Mouse (Mus musculus) spleen, adult 2 months (tissue): ENCODE data around the gene Rprd2.

ENCODE experiments used
- CTCF ChIP-seq: fragments of 200-500 bp; IDR thresholded peaks from 2 replicates; pipeline ENCODE4 v1.5.1; 2011; ENCODE audit warnings: mild to moderate bottlenecking, inconsistent platforms; ENCODE audit not compliant: insufficient read depth, insufficient read length, insufficient replicate concordance; ENCODE audit errors: extremely low read depth
- POLR2A ChIP-seq: fragments of 200-500 bp; IDR thresholded peaks from 2 replicates; pipeline ENCODE4 v1.6.1; 2011; ENCODE audit warnings: low read depth, low read length, inconsistent platforms

DNA sequence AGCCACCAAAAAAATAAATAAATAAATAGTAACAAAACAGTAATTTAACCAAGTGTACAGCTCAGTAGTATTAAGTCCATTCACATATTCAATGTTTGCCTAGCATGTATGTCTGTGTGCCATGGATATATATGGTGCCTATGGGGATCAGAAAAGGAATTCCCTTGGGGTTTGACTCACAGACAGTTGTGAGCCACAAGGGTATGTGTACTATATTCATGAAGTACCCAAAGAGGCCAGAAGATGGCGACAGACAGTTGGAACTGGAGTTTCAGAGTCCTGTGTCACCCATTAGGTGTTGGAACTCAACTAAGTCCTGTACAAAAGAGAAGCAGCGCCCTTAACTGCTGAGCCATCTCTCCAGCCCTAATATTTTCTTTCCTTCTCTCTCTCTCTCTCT lies 43.1 kb upstream of the Rprd2 start:
- TF ChIP-seq CTCF, result peak; percentile 31; the same call in 1 of the 2 replicates
- TF ChIP-seq POLR2A, result no peak
